Mouse (Mus musculus) heart, adult 2 months (tissue): Measurements from ENCODE around the gene Thsd4.

Source experiments
- CTCF ChIP-seq: fragments of 200-600 bp; IDR thresholded peaks from 2 replicates; pipeline ENCODE4 v1.8.1; 2022; ENCODE audit warnings: antibody characterized with exemption, mild to moderate bottlenecking, moderate library complexity
- EP300 ChIP-seq: fragments of 200-500 bp; IDR thresholded peaks from 2 replicates; pipeline ENCODE4 v1.6.1; 2011; ENCODE audit warnings: low read depth, low read length, control low read depth; ENCODE audit not compliant: insufficient read depth
- POLR2A ChIP-seq: fragments of 200-500 bp; IDR thresholded peaks from 2 replicates; pipeline ENCODE4 v1.6.1; 2011; ENCODE audit warnings: mild to moderate bottlenecking, low read depth, low read length, control low read depth; ENCODE audit not compliant: insufficient read depth

DNA sequence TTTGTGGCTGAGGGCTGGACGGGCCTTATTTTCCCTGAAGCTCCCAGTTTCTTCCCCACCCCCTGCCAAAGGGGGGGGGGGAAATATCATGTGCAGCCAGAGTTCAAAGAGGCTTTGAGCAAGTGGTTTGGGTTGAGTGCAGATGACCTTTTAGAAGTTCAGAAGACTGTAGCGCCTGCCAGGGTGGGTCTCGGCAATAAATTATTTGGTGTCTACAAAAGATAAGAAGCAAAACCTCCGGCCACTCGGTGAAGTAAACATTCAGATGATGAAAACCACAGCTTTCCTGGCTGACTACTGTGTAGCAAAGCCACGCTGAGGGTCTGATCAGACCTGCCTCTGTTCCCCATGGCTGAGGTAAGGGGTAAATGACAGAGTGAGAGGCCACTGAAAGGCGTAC, 116.1 kb downstream of the Thsd4 start:
- TF ChIP-seq CTCF: no peak
- no peak for TF ChIP-seq EP300
- TF ChIP-seq POLR2A: no peak
